ENCODE assay signal across 1 mouse cellular context in the genomic region with DNA sequence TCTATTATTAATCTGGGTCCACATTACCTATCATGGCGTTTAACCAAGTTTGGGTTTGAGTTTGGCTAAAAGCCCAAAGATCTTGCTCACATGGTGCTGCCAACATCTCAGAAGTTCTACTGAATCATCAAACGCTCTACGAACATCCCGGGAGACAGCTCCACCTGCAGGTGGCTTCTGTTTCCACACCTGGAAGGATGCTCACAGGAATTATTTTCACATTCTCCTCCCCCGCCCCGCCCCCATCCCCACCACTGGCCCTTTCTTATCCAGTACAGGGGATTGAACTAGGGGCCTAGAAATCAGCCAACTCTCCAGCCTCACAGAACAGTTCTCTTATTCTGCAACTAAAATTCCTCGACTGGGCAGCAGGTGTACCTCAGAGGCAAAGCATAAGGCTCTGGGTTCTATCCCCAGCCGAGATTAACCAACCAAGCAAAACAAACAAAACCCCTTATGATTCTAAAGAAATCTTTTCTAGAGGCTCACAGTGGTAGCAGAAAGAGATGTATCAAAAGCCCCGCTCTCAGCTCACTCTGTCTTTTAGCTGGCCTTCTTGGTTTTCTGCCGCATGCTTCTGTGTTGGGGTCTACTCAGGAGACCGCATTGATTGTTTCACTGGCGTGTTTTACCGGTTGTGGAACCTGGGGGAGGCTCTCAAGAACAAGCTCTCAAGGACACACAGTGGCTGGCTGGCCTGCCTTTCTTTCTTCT.
TF ChIP-seq lines count a peak whose summit lies in the region.

No protein-coding gene starts in this region.

TF ChIP-seq in MEL, 35 proteins besides CTCF, POLR2A, EP300 and RAD21 (continued from another document):
- TF ChIP-seq MEF2A (IDR thresholded peaks at IDR 0.05; ENCODE audit: extremely low read depth, insufficient replicate concordance, low read depth, low read length, poor library complexity, severe bottlenecking), result no peak
